Mouse (Mus musculus): ENCODE data around the gene Tuba1b. TPM values are rescaled to one million over a fixed set of nuclear protein-coding genes. Genes with fewer than 3 reads are reported as not detected.
"Not testable (repeated sequence)": the region's sequence is repeated elsewhere in the genome, so short reads cannot be mapped to it uniquely, and the experiment has no call there.

Tuba1b gene
- polyA plus RNA-seq, 2 experiments: 1,211 to 1,442 TPM

- WGBS (ENCODE audit: insufficient replicate concordance): 59% methylated on average over 2 of the region's 2 CpGs
- DNase-seq (ENCODE audit: low read depth in 3 of 3, low spot score in 3 of 3): no peak
- Histone ChIP-seq H3K27me3 (ENCODE audit: control insufficient read depth, insufficient read depth, low read length) (no peaks in the 10 kb centered on the region), H3K4me3 (ENCODE audit: insufficient read depth in 1 of 2, low read depth in 2 of 2, low read length in 2 of 2) (no peak overlapping the region), H3K36me3 (replicated peaks; ENCODE audit: control insufficient read depth, insufficient read depth, low read depth) (no peaks in the 10 kb centered on the region), H3K9ac (replicated peaks) (no peak overlapping the region), H3K9me3 (ENCODE audit: control insufficient read depth, low read length) (no peaks in the 10 kb centered on the region), H3K4me1 (replicated peaks; ENCODE audit: control insufficient read depth in 2 of 2, insufficient read depth in 2 of 2, low read length in 1 of 2) (peaks cover 4 to 7% of the 10 kb centered on the region in 2 experiments; a peak in 3 of 4 replicates), H3K4me2 (ENCODE audit: low read depth) (no peak overlapping the region), H3K27ac (no peak overlapping the region)
- no peak for ATAC-seq (ENCODE audit: insufficient read depth)
- TF ChIP-seq CTCF (IDR thresholded peaks at IDR 0.05; ENCODE audit: low read depth): no peak
- TF ChIP-seq EP300 (IDR thresholded peaks at IDR 0.05; ENCODE audit: low read depth): no peak
Observed at GRCm38 (mm10) chr15:98923031-98923537, 11.3 kb downstream of the Tuba1b start.

DNA sequence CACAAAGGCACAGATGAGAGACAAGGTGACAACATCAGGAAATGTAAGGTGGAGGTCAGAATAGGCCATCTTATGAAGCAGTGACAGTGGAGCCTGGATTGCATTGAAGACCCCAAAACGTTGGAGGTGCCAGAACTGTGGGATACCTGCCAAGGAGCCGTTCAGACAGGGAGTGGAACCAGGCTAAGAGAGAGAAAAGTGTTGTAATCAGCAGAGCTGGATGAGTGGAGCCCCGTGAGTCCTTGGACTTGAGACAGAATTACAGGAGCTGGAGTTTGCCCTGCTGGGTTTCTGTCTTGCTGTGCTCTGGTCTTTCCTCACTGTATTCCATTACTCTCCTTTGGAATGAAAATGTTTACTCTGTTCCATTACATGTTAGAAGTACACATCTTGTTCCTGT, 11.8 kb downstream of the Tuba1b start:
- no peak overlapping the region for H3K4me2 ChIP-seq (ENCODE audit: low read depth)
- 44% methylated on average over 3 of the region's 3 CpGs for WGBS (ENCODE audit: insufficient replicate concordance)
- TF ChIP-seq EP300 (IDR thresholded peaks at IDR 0.05; ENCODE audit: low read depth): no peak
- TF ChIP-seq CTCF (IDR thresholded peaks at IDR 0.05; ENCODE audit: low read depth): no peak
- no peak overlapping the region for H3K9ac ChIP-seq (replicated peaks)
- no peak overlapping the region for H3K27ac ChIP-seq
- no peaks in the 10 kb centered on the region for H3K36me3 ChIP-seq (replicated peaks; ENCODE audit: control insufficient read depth, insufficient read depth, low read depth)
- no peak overlapping the region for H3K4me3 ChIP-seq (ENCODE audit: insufficient read depth in 1 of 2, low read depth in 2 of 2, low read length in 2 of 2)
- ATAC-seq (ENCODE audit: insufficient read depth) (no peak), DNase-seq (ENCODE audit: low read depth in 3 of 3, low spot score in 3 of 3) (no peak)
- no peaks in the 10 kb centered on the region for H3K27me3 ChIP-seq (ENCODE audit: control insufficient read depth, insufficient read depth, low read length)
- no peaks in the 10 kb centered on the region for H3K9me3 ChIP-seq (ENCODE audit: control insufficient read depth, low read length)
- H3K4me1 ChIP-seq (replicated peaks; ENCODE audit: control insufficient read depth in 2 of 2, insufficient read depth in 2 of 2, low read length in 1 of 2): peaks cover 4 to 7% of the 10 kb centered on the region in 2 experiments; a peak in 3 of 4 replicates

- Histone ChIP-seq H3K9me3 (ENCODE audit: control insufficient read depth, low read length) (no peaks in the 10 kb centered on the region), H3K4me2 (ENCODE audit: low read depth) (no peak overlapping the region), H3K27ac (no peak overlapping the region), H3K36me3 (replicated peaks; ENCODE audit: control insufficient read depth, insufficient read depth, low read depth) (no peaks in the 10 kb centered on the region), H3K4me1 (replicated peaks; ENCODE audit: control insufficient read depth in 2 of 2, insufficient read depth in 2 of 2, low read length in 1 of 2) (peaks cover 10 to 12% of the 10 kb centered on the region in 2 experiments), H3K4me3 (ENCODE audit: insufficient read depth in 1 of 2, low read depth in 2 of 2, low read length in 2 of 2) (no peak overlapping the region), H3K27me3 (ENCODE audit: control insufficient read depth, insufficient read depth, low read length) (no peaks in the 10 kb centered on the region), H3K9ac (replicated peaks) (no peak overlapping the region)
- TF ChIP-seq EP300 (IDR thresholded peaks at IDR 0.05; ENCODE audit: low read depth) (no peak), CTCF (IDR thresholded peaks at IDR 0.05; ENCODE audit: low read depth) (no peak)
- 66% methylated on average over 5 of the region's 5 CpGs for WGBS (ENCODE audit: insufficient replicate concordance)
- no peak for DNase-seq (ENCODE audit: low read depth in 3 of 3, low spot score in 3 of 3)
- ATAC-seq (ENCODE audit: insufficient read depth): no peak
Observed at GRCm38 (mm10) chr15:98921510-98921909, 12.9 kb downstream of the Tuba1b start.

GRCm38 (mm10) chr15:98918499-98918895, 15.9 kb downstream of the Tuba1b start:
- peak overlapping the region; percentile 71 for H3K27ac ChIP-seq
- H3K9ac ChIP-seq (replicated peaks): peak overlapping the region; percentile 72
- peak overlapping the region; percentile 98 for H3K4me2 ChIP-seq (ENCODE audit: low read depth)
- H3K27me3 ChIP-seq (ENCODE audit: control insufficient read depth, insufficient read depth, low read length); DNase-seq (ENCODE audit: low read depth in 3 of 3, low spot score in 3 of 3); ATAC-seq (ENCODE audit: insufficient read depth); H3K36me3 ChIP-seq (replicated peaks; ENCODE audit: control insufficient read depth, insufficient read depth, low read depth); H3K9me3 ChIP-seq (ENCODE audit: control insufficient read depth, low read length): not testable (repeated sequence)
- peak overlapping the region; percentile 78 to 84 for H3K4me3 ChIP-seq (ENCODE audit: insufficient read depth in 1 of 2, low read depth in 2 of 2, low read length in 2 of 2)
- 24% methylated on average over 8 of the region's 8 CpGs for WGBS (ENCODE audit: insufficient replicate concordance)
- H3K4me1 ChIP-seq (replicated peaks; ENCODE audit: control insufficient read depth in 2 of 2, insufficient read depth in 2 of 2, low read length in 1 of 2): peaks cover 12 to 14% of the 10 kb centered on the region in 2 experiments

DNA sequence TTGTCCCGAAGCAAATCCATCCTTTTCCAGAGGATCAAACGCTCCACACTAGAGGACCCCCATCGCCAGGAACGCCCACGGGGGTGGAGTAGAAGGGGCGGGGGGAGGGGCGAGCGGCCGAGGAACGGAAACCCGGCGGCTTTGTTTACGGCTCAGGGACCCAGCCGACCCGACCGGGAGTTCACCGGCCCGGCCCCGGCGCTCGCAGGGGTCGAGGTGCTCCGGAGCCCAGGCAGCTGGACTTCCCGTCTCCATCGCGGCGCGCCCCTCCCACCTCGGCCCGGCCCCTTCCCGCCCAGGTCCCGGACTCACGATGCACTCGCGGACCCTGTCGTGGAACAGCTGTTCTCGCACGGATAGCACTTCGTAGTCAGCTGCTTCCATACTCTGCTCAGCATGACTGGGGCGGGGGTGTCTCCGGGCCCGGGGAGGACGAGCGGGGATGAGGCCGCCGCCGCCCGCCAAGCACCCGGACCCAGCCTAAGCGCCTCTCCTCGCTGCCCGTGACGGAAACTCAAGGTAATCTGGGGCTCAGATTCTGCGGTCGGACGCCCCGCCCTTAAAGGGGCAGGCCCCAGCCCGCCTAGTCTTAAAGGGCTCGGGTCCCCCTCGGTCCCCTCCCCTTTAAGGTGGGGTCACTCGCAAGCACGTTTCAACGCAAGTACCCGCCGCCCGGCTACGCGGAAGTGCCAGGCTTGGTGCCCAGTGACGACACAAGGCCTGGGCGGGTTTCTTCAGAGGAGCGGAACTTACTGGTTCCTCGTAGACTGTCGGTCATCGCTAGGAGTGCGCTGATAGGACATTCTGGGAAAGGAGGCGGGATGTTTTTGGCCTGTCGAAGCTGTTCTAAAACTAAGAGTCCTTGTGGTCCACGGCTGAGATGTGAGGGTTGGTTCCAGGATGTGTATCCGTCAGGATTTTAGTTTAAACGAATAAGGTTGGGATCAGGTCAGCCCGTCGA, 16.5 kb downstream of the Tuba1b start, which contains the start of gene Lmbr1l:
Gene Lmbr1l (minus strand): TSS at position 694 of the 961 bp plus-strand sequence.
- H3K4me2 ChIP-seq (ENCODE audit: low read depth): peak within 1 kb of the TSS; percentile 98
- no peaks in the 10 kb centered on the region for H3K9me3 ChIP-seq (ENCODE audit: control insufficient read depth, low read length)
- H3K36me3 ChIP-seq (replicated peaks; ENCODE audit: control insufficient read depth, insufficient read depth, low read depth): no peaks in the 10 kb centered on the region
- peak within 1 kb of the TSS; percentile 71 for H3K27ac ChIP-seq
- peaks cover 9 to 14% of the 10 kb centered on the region in 2 experiments for H3K4me1 ChIP-seq (replicated peaks; ENCODE audit: control insufficient read depth in 2 of 2, insufficient read depth in 2 of 2, low read length in 1 of 2)
- peak within 1 kb of the TSS; percentile 78 to 84 for H3K4me3 ChIP-seq (ENCODE audit: insufficient read depth in 1 of 2, low read depth in 2 of 2, low read length in 2 of 2)
- H3K27me3 ChIP-seq (ENCODE audit: control insufficient read depth, insufficient read depth, low read length): no peaks in the 10 kb centered on the region
- TF ChIP-seq CTCF (IDR thresholded peaks at IDR 0.05; ENCODE audit: low read depth): no peak
- TF ChIP-seq EP300 (IDR thresholded peaks at IDR 0.05; ENCODE audit: low read depth): no peak
- WGBS (ENCODE audit: insufficient replicate concordance): under 1% methylated on average over 79 of the region's 82 CpGs
- ATAC-seq (ENCODE audit: insufficient read depth) (peak; percentile 99), DNase-seq (ENCODE audit: low read depth in 3 of 3, low spot score in 3 of 3) (peak; percentile 97 to 98 (median 98))
- H3K9ac ChIP-seq (replicated peaks): peak within 1 kb of the TSS; percentile 81
